Mouse (Mus musculus) macrophage (primary cell): ENCODE data around the gene Bspry. TPM values are rescaled to one million over a fixed set of nuclear protein-coding genes. Genes with fewer than 3 reads are reported as not detected.

Experiments used
- H3K27ac ChIP-seq: fragments of 350-480 bp; formaldehyde crosslinking; 2 replicates; pipeline ENCODE4 v1.9.0; 2021
- H3K36me3 ChIP-seq: fragments of 350-480 bp; formaldehyde crosslinking; 2 replicates; pipeline ENCODE4 v1.9.0; 2021; ENCODE audit errors: inconsistent target
- H3K4me3 ChIP-seq: fragments of 350-480 bp; formaldehyde crosslinking; 2 replicates; pipeline ENCODE4 v1.9.0; 2021; ENCODE audit errors: inconsistent target
- H3K79me2 ChIP-seq: fragments of 350-480 bp; formaldehyde crosslinking; 2 replicates; pipeline ENCODE4 v1.9.0; 2021; ENCODE audit errors: inconsistent target
- WGBS: methylation state at CpG from one replicate; pipeline ENCODE4 v1.1.7; 2026; ENCODE audit warnings: inconsistent platforms; ENCODE audit not compliant: missing documents; 5-methylcytosine and 5-hydroxymethylcytosine counted together
- polyA plus RNA-seq: library from polyadenylated mRNA; stranded (reverse); fragments of 250-400 nt; gene quantifications from 3 replicates; pipeline ENCODE4 v1.2.4, GENCODE M21; 2018; ENCODE audit warnings: inconsistent platforms

Gene Bspry
- polyA plus RNA-seq, 1 experiment from 2014 or later = 0.17 TPM

GRCm38 (mm10) chr4:62541802-62542201 lies 61.9 kb downstream of the Bspry start:
- WGBS = 95% methylated on average over 3 of the region's 3 CpGs
- Histone ChIP-seq H3K79me2 (no peaks in the 10 kb centered on the region), H3K36me3 (no peaks in the 10 kb centered on the region), H3K4me3 (no peak overlapping the region), H3K27ac (no peak overlapping the region)

- Histone ChIP-seq H3K4me3 (no peak overlapping the region), H3K79me2 (no peaks in the 10 kb centered on the region), H3K27ac (no peak overlapping the region), H3K36me3 (no peaks in the 10 kb centered on the region)
- 98% methylated on average over 6 of the region's 6 CpGs for WGBS
Observed at GRCm38 (mm10) chr4:62543782-62544181, 63.9 kb downstream of the Bspry start.

GRCm38 (mm10) chr4:62544801-62545200 lies 64.9 kb downstream of the Bspry start:
- Histone ChIP-seq H3K79me2 (no peaks in the 10 kb centered on the region), H3K4me3 (no peak overlapping the region), H3K36me3 (no peaks in the 10 kb centered on the region), H3K27ac (no peak overlapping the region)

Other genes with a start within 250 kb of the Bspry start
- gene Zfp37, start 249.0 kb upstream of the Bspry start, polyA plus RNA-seq = 0.04 TPM in 1 of 3 replicates, not detected in the others
- gene Slc31a2, start 217.5 kb upstream of the Bspry start, polyA plus RNA-seq = 40.1 to 89.6 TPM (median 57.2 TPM) in 3 replicates
- gene Fkbp15, start 119.5 kb upstream of the Bspry start, polyA plus RNA-seq = 137 to 171 TPM (median 154 TPM) in 3 replicates
- 73.8 to 99.5 TPM (median 84.1 TPM) in 3 replicates for gene Slc31a1, start 119.3 kb upstream of the Bspry start, polyA plus RNA-seq
- gene Cdc26, start 71.4 kb upstream of the Bspry start, polyA plus RNA-seq = 50.7 to 54.2 TPM (median 53.2 TPM) in 3 replicates
- gene Prpf4, start 71.3 kb upstream of the Bspry start, polyA plus RNA-seq = 6.8 to 12.3 TPM (median 10.3 TPM) in 3 replicates
- not detected in 3 replicates for gene Rnf183, start 44.8 kb upstream of the Bspry start, polyA plus RNA-seq
- 0.09 TPM in 1 of 3 replicates, not detected in the others for gene Wdr31, start 9.2 kb upstream of the Bspry start, polyA plus RNA-seq
- gene Hdhd3, start 23.4 kb downstream of the Bspry start, polyA plus RNA-seq = 1.3 to 3.1 TPM (median 1.4 TPM) in 3 replicates
- 5.7 to 18.2 TPM (median 8.2 TPM) in 3 replicates for gene Alad, start 39.9 kb downstream of the Bspry start, polyA plus RNA-seq
- 25.5 to 44.3 TPM (median 40.8 TPM) in 3 replicates for gene Pole3, start 45.0 kb downstream of the Bspry start, polyA plus RNA-seq
- 0.87 to 3.3 TPM (median 2.3 TPM) in 3 replicates for gene 4933430I17Rik, start 45.3 kb downstream of the Bspry start, polyA plus RNA-seq
- 12.8 to 17.4 TPM (median 14.9 TPM) in 3 replicates for gene Rgs3, start 79.8 kb downstream of the Bspry start, polyA plus RNA-seq